In genomic region chr5:14389184-14389890, GRCm38 (mm10) we compare ENCODE assay signal across 9 mouse cellular contexts.
DNase-seq lines count a peak whose midpoint lies in the region; ATAC-seq and TF ChIP-seq lines count a peak whose summit lies in the region.
"Had no signal": no experiment of that assay in that cellular context is flagged by ENCODE, and none has a peak within 500 bp of the region (broad histone marks: within the 10 kb centered on the region; RNA-seq: fewer than 3 reads in every experiment).

No protein-coding gene starts in this region.

- no peak overlapping the region for H3K4me3 ChIP-seq in liver, postnatal 0 days (ENCODE audit: low read depth, low read length)
- H3K4me3 ChIP-seq: erythroblast, embryonic 14.5 days had no signal

- peak; percentile 49 for TF ChIP-seq CTCF in liver, postnatal 0 days (IDR thresholded peaks at IDR 0.05; ENCODE audit: low read depth)

- H3K27me3 ChIP-seq in liver, postnatal 0 days (ENCODE audit: insufficient read depth, low read length) = no peaks in the 10 kb centered on the region

- H3K4me2 ChIP-seq in liver, postnatal 0 days (ENCODE audit: low read depth, low read length) = no peak overlapping the region

- no peaks in the 10 kb centered on the region for H3K36me3 ChIP-seq in liver, postnatal 0 days (replicated peaks; ENCODE audit: insufficient read depth, low read length)

- DNase-seq in urinary bladder, postnatal 14 days (ENCODE audit: low spot score) = peak; percentile 44
- no peak for DNase-seq in urinary bladder, adult 2 months (ENCODE audit: low spot score)
- DNase-seq in cerebellum, postnatal 10 days = peak; percentile 90 to 92
- DNase-seq in frontal cortex, postnatal 25 days (ENCODE audit: low spot score in 2 of 2) = peak; percentile 67 to 70
- DNase-seq in kidney, postnatal 4 days = peak; percentile 73 to 75
- DNase-seq in liver, postnatal 0 days = peak; percentile 24
- DNase-seq in right cerebral cortex, adult 18-20 months = peak; percentile 75

- 11% methylated on average over 6 of the region's 6 CpGs for WGBS in liver, postnatal 0 days (ENCODE audit: insufficient replicate concordance)

- ATAC-seq in liver, postnatal 0 days = no peak
- ATAC-seq in CD4-positive, CD25-positive, alpha-beta regulatory T cell, adult 4 months = no peak

- no peaks in the 10 kb centered on the region for H3K9me3 ChIP-seq in liver, postnatal 0 days (ENCODE audit: low read length)

- no peaks in the 10 kb centered on the region for H3K4me1 ChIP-seq in liver, postnatal 0 days (ENCODE audit: insufficient read depth)

- TF ChIP-seq EP300 in liver, postnatal 0 days (IDR thresholded peaks at IDR 0.05; ENCODE audit: low read depth) = no peak

- H3K27ac ChIP-seq in liver, postnatal 0 days (ENCODE audit: low read depth) = no peak overlapping the region

- H3K9ac ChIP-seq in liver, postnatal 0 days (replicated peaks) = no peak overlapping the region
